Mouse (Mus musculus): ENCODE data around the gene Arhgap17. TPM values are rescaled to one million over a fixed set of nuclear protein-coding genes. Genes with fewer than 3 reads are reported as not detected.

Gene Arhgap17
- polyA plus RNA-seq, 1 experiment from 2014 or later, result 12.5 TPM

GRCm38 (mm10) chr7:123367218-123368150 lies 2.2 kb downstream of the Arhgap17 start:
- Histone ChIP-seq H3K27me3 (no peaks in the 10 kb centered on the region), H3K9ac (peak overlapping the region; percentile 88), H3K27ac (no peak overlapping the region), H3K4me3 (peak overlapping the region; percentile 78; the same call in 1 of the 2 replicates), H3K4me2 (peak overlapping the region; percentile 90), H3K36me3 (ENCODE audit: poor library complexity, severe bottlenecking) (no peaks in the 10 kb centered on the region), H3K9me3 (replicated peaks) (no peaks in the 10 kb centered on the region), H3K4me1 (peaks cover 36% of the 10 kb centered on the region)
- WGBS, result 84% methylated on average over 16 of the region's 16 CpGs
- no peak for ATAC-seq

- no peaks in the 10 kb centered on the region for H3K27me3 ChIP-seq
- no peak overlapping the region for H3K4me2 ChIP-seq
- H3K9me3 ChIP-seq (replicated peaks), result no peaks in the 10 kb centered on the region
- 71% methylated on average over 8 of the region's 8 CpGs for WGBS
- H3K27ac ChIP-seq, result no peak overlapping the region
- no peaks in the 10 kb centered on the region for H3K36me3 ChIP-seq (ENCODE audit: poor library complexity, severe bottlenecking)
- no peak overlapping the region for H3K4me3 ChIP-seq
- no peak overlapping the region for H3K9ac ChIP-seq
- ATAC-seq, result no peak
- peaks cover 36% of the 10 kb centered on the region for H3K4me1 ChIP-seq
Measured at GRCm38 (mm10) chr7:123366806-123367205, 2.9 kb downstream of the Arhgap17 start.

GRCm38 (mm10) chr7:123365876-123366741 lies 3.6 kb downstream of the Arhgap17 start:
- Histone ChIP-seq H3K36me3 (ENCODE audit: poor library complexity, severe bottlenecking) (no peaks in the 10 kb centered on the region), H3K4me1 (peaks cover 36% of the 10 kb centered on the region), H3K27ac (no peak overlapping the region), H3K9ac (no peak overlapping the region), H3K4me2 (no peak overlapping the region), H3K9me3 (replicated peaks) (no peaks in the 10 kb centered on the region), H3K4me3 (no peak overlapping the region), H3K27me3 (no peaks in the 10 kb centered on the region)
- 77% methylated on average over 7 of the region's 7 CpGs for WGBS
- no peak for ATAC-seq

GRCm38 (mm10) chr7:123363971-123364370 lies 5.7 kb downstream of the Arhgap17 start:
- Histone ChIP-seq H3K9me3 (replicated peaks) (no peaks in the 10 kb centered on the region), H3K36me3 (ENCODE audit: poor library complexity, severe bottlenecking) (no peaks in the 10 kb centered on the region), H3K9ac (no peak overlapping the region), H3K27ac (no peak overlapping the region), H3K4me1 (peaks cover 31% of the 10 kb centered on the region), H3K4me2 (no peak overlapping the region), H3K4me3 (no peak overlapping the region), H3K27me3 (no peaks in the 10 kb centered on the region)
- WGBS, result 92% methylated on average over 8 of the region's 8 CpGs
- no peak for ATAC-seq

GRCm38 (mm10) chr7:123362806-123363205 lies 6.9 kb downstream of the Arhgap17 start:
- 90% methylated on average over 3 of the region's 3 CpGs for WGBS
- Histone ChIP-seq H3K27me3 (no peaks in the 10 kb centered on the region), H3K9me3 (replicated peaks) (no peaks in the 10 kb centered on the region), H3K4me1 (peaks cover 19% of the 10 kb centered on the region), H3K36me3 (ENCODE audit: poor library complexity, severe bottlenecking) (no peaks in the 10 kb centered on the region), H3K4me3 (no peak overlapping the region), H3K27ac (no peak overlapping the region), H3K4me2 (no peak overlapping the region), H3K9ac (no peak overlapping the region)
- no peak for ATAC-seq

GRCm38 (mm10) chr7:123361229-123361980 lies 8.3 kb downstream of the Arhgap17 start:
- Histone ChIP-seq H3K36me3 (ENCODE audit: poor library complexity, severe bottlenecking) (0 out of 2 replicates have a peak, but pooled peaks cover 3% of the 10 kb centered on the region), H3K9ac (no peak overlapping the region), H3K27ac (no peak overlapping the region), H3K27me3 (no peaks in the 10 kb centered on the region), H3K4me1 (peaks cover 5% of the 10 kb centered on the region), H3K4me2 (no peak overlapping the region), H3K4me3 (no peak overlapping the region), H3K9me3 (replicated peaks) (no peaks in the 10 kb centered on the region)
- WGBS, result 93% methylated on average over 7 of the region's 7 CpGs
- no peak for ATAC-seq

GRCm38 (mm10) chr7:123360185-123360584 lies 9.5 kb downstream of the Arhgap17 start:
- Histone ChIP-seq H3K27ac (no peak overlapping the region), H3K4me2 (no peak overlapping the region), H3K9ac (no peak overlapping the region), H3K4me3 (no peak overlapping the region), H3K9me3 (replicated peaks) (no peaks in the 10 kb centered on the region), H3K4me1 (no peaks in the 10 kb centered on the region), H3K36me3 (ENCODE audit: poor library complexity, severe bottlenecking) (0 out of 2 replicates have a peak, but pooled peaks cover 3% of the 10 kb centered on the region), H3K27me3 (no peaks in the 10 kb centered on the region)
- WGBS, result 92% methylated on average over 5 of the region's 5 CpGs
- ATAC-seq, result no peak

- no peaks in the 10 kb centered on the region for H3K9me3 ChIP-seq (replicated peaks)
- H3K9ac ChIP-seq, result no peak overlapping the region
- no peak for ATAC-seq
- no peaks in the 10 kb centered on the region for H3K27me3 ChIP-seq
- no peak overlapping the region for H3K4me2 ChIP-seq
- H3K4me1 ChIP-seq, result no peaks in the 10 kb centered on the region
- H3K4me3 ChIP-seq, result no peak overlapping the region
- 49% methylated on average over 7 of the region's 7 CpGs for WGBS
- 0 out of 2 replicates have a peak, but pooled peaks cover 3% of the 10 kb centered on the region for H3K36me3 ChIP-seq (ENCODE audit: poor library complexity, severe bottlenecking)
- no peak overlapping the region for H3K27ac ChIP-seq
Measured at GRCm38 (mm10) chr7:123359101-123359500, 10.6 kb downstream of the Arhgap17 start.

- no peak for ATAC-seq
- no peak overlapping the region for H3K4me2 ChIP-seq
- 91% methylated on average over 3 of the region's 3 CpGs for WGBS
- H3K9me3 ChIP-seq (replicated peaks), result no peaks in the 10 kb centered on the region
- no peak overlapping the region for H3K4me3 ChIP-seq
- H3K27ac ChIP-seq, result no peak overlapping the region
- H3K9ac ChIP-seq, result no peak overlapping the region
- no peaks in the 10 kb centered on the region for H3K27me3 ChIP-seq
- H3K4me1 ChIP-seq, result no peaks in the 10 kb centered on the region
- 0 out of 2 replicates have a peak, but pooled peaks cover 3% of the 10 kb centered on the region for H3K36me3 ChIP-seq (ENCODE audit: poor library complexity, severe bottlenecking)
Measured at GRCm38 (mm10) chr7:123356158-123356557, 13.6 kb downstream of the Arhgap17 start.

- Histone ChIP-seq H3K4me2 (no peak overlapping the region), H3K27me3 (no peaks in the 10 kb centered on the region), H3K9ac (no peak overlapping the region), H3K4me1 (no peaks in the 10 kb centered on the region), H3K4me3 (no peak overlapping the region), H3K9me3 (replicated peaks) (no peaks in the 10 kb centered on the region), H3K27ac (no peak overlapping the region), H3K36me3 (ENCODE audit: poor library complexity, severe bottlenecking) (0 out of 2 replicates have a peak, but pooled peaks cover 3% of the 10 kb centered on the region)
- WGBS, result 94% methylated on average over 2 of the region's 2 CpGs
- no peak for ATAC-seq
Measured at GRCm38 (mm10) chr7:123354851-123355250, 14.9 kb downstream of the Arhgap17 start.

- Histone ChIP-seq H3K9me3 (replicated peaks) (no peaks in the 10 kb centered on the region), H3K4me2 (no peak overlapping the region), H3K27ac (no peak overlapping the region), H3K36me3 (ENCODE audit: poor library complexity, severe bottlenecking) (0 out of 2 replicates have a peak, but pooled peaks cover 3% of the 10 kb centered on the region), H3K27me3 (no peaks in the 10 kb centered on the region), H3K4me3 (no peak overlapping the region), H3K9ac (no peak overlapping the region), H3K4me1 (no peaks in the 10 kb centered on the region)
- ATAC-seq, result no peak
- 90% methylated on average over 5 of the region's 5 CpGs for WGBS
Measured at GRCm38 (mm10) chr7:123354392-123354791, 15.3 kb downstream of the Arhgap17 start.
